Mouse (Mus musculus): ENCODE measurements around the gene Gm36079. TPM values are rescaled to one million over a fixed set of nuclear protein-coding genes. Genes with fewer than 3 reads are reported as not detected.
"Not testable (repeated sequence)": the region's sequence is repeated elsewhere in the genome, so short reads cannot be mapped to it uniquely, and the experiment has no call there.

Gm36079 gene
- total and polyA plus RNA-seq, 3 experiments = not detected

- not testable (repeated sequence) for H3K79me2 ChIP-seq (ENCODE audit: control insufficient read depth, insufficient read depth, low read length, poor library complexity); H3K27ac ChIP-seq (ENCODE audit: control insufficient read depth, low read depth, low read length); H3K9ac ChIP-seq (ENCODE audit: control insufficient read depth, low read depth, low read length, poor library complexity, severe bottlenecking); H3K36me3 ChIP-seq (ENCODE audit: control insufficient read depth in 1 of 2, insufficient read depth in 2 of 2, low read length in 2 of 2); H3K4me3 ChIP-seq (ENCODE audit: control insufficient read depth in 1 of 2, insufficient read depth in 1 of 2, low read depth in 2 of 2, low read length in 2 of 2); DNase-seq (ENCODE audit: low read depth, low spot score); H3K4me1 ChIP-seq (ENCODE audit: control insufficient read depth in 1 of 2, insufficient read depth in 2 of 2, low read length in 2 of 2); H3K9me3 ChIP-seq (replicated peaks; ENCODE audit: insufficient read depth, low read length); H3K27me3 ChIP-seq (ENCODE audit: control insufficient read depth in 1 of 2, insufficient read depth in 2 of 2, low read length in 2 of 2)
Measured at GRCm38 (mm10) chr13:119991917-119992496, 34.8 kb downstream of the Gm36079 start.

GRCm38 (mm10) chr13:119991264-119991663 lies 35.5 kb downstream of the Gm36079 start:
- H3K36me3 ChIP-seq (ENCODE audit: control insufficient read depth in 1 of 2, insufficient read depth in 2 of 2, low read length in 2 of 2); DNase-seq (ENCODE audit: low read depth, low spot score); H3K27ac ChIP-seq (ENCODE audit: control insufficient read depth, low read depth, low read length); H3K27me3 ChIP-seq (ENCODE audit: control insufficient read depth in 1 of 2, insufficient read depth in 2 of 2, low read length in 2 of 2); H3K79me2 ChIP-seq (ENCODE audit: control insufficient read depth, insufficient read depth, low read length, poor library complexity); H3K4me3 ChIP-seq (ENCODE audit: control insufficient read depth in 1 of 2, insufficient read depth in 1 of 2, low read depth in 2 of 2, low read length in 2 of 2); H3K9ac ChIP-seq (ENCODE audit: control insufficient read depth, low read depth, low read length, poor library complexity, severe bottlenecking); H3K4me1 ChIP-seq (ENCODE audit: control insufficient read depth in 1 of 2, insufficient read depth in 2 of 2, low read length in 2 of 2); H3K9me3 ChIP-seq (replicated peaks; ENCODE audit: insufficient read depth, low read length): not testable (repeated sequence)

Other genes with a start within 250 kb of the Gm36079 start
- 40.3 and 45.6 TPM in 2 replicates for gene Zfp131, start 236.1 kb downstream of the Gm36079 start, total RNA-seq (2012; rRNA removed)
- 100 to 1,000 TPM; 152 to 250 TPM for gene Zfp131, start 236.1 kb downstream of the Gm36079 start, polyA plus RNA-seq (2012; ENCODE audit: insufficient read depth in 1 of 2, insufficient read length in 2 of 2, low read depth in 1 of 2, low replicate concordance in 2 of 2, missing spikeins in 1 of 2)
- not detected in 2 replicates for gene AF067063, start 196.8 kb downstream of the Gm36079 start, total RNA-seq (2012; rRNA removed)
- not detected for gene AF067063, start 196.8 kb downstream of the Gm36079 start, polyA plus RNA-seq (2012; ENCODE audit: insufficient read depth in 1 of 2, insufficient read length in 2 of 2, low read depth in 1 of 2, low replicate concordance in 2 of 2, missing spikeins in 1 of 2)
- not detected in 2 replicates for gene D13Ertd608e, start 191.0 kb downstream of the Gm36079 start, total RNA-seq (2012; rRNA removed)
- gene D13Ertd608e, start 191.0 kb downstream of the Gm36079 start, polyA plus RNA-seq (2012; ENCODE audit: insufficient read depth in 1 of 2, insufficient read length in 2 of 2, low read depth in 1 of 2, low replicate concordance in 2 of 2, missing spikeins in 1 of 2) = not detected
- gene Tcstv1, start 132.2 kb downstream of the Gm36079 start, total RNA-seq (2012; rRNA removed) = not detected in 2 replicates
- gene Tcstv1, start 132.2 kb downstream of the Gm36079 start, polyA plus RNA-seq (2012; ENCODE audit: insufficient read depth in 1 of 2, insufficient read length in 2 of 2, low read depth in 1 of 2, low replicate concordance in 2 of 2, missing spikeins in 1 of 2) = not detected
- gene Gm21761, start 97.7 kb downstream of the Gm36079 start, total RNA-seq (2012; rRNA removed) = not detected in 2 replicates
- not detected for gene Gm21761, start 97.7 kb downstream of the Gm36079 start, polyA plus RNA-seq (2012; ENCODE audit: insufficient read depth in 1 of 2, insufficient read length in 2 of 2, low read depth in 1 of 2, low replicate concordance in 2 of 2, missing spikeins in 1 of 2)
- not detected in 2 replicates for gene B020031M17Rik, start 76.2 kb downstream of the Gm36079 start, total RNA-seq (2012; rRNA removed)
- not detected for gene B020031M17Rik, start 76.2 kb downstream of the Gm36079 start, polyA plus RNA-seq (2012; ENCODE audit: insufficient read depth in 1 of 2, insufficient read length in 2 of 2, low read depth in 1 of 2, low replicate concordance in 2 of 2, missing spikeins in 1 of 2)
- not detected in 2 replicates for gene Gm21188, start 25.2 kb upstream of the Gm36079 start, total RNA-seq (2012; rRNA removed)
- not detected for gene Gm21188, start 25.2 kb upstream of the Gm36079 start, polyA plus RNA-seq (2012; ENCODE audit: insufficient read depth in 1 of 2, insufficient read length in 2 of 2, low read depth in 1 of 2, low replicate concordance in 2 of 2, missing spikeins in 1 of 2)
- gene Gm20767, start 113.2 kb upstream of the Gm36079 start, total RNA-seq (2012; rRNA removed) = not detected in 2 replicates
- gene Gm20767, start 113.2 kb upstream of the Gm36079 start, polyA plus RNA-seq (2012; ENCODE audit: insufficient read depth in 1 of 2, insufficient read length in 2 of 2, low read depth in 1 of 2, low replicate concordance in 2 of 2, missing spikeins in 1 of 2) = not detected
- gene Gm21818, start 145.4 kb upstream of the Gm36079 start, total RNA-seq (2012; rRNA removed) = not detected in 2 replicates
- gene Gm21818, start 145.4 kb upstream of the Gm36079 start, polyA plus RNA-seq (2012; ENCODE audit: insufficient read depth in 1 of 2, insufficient read length in 2 of 2, low read depth in 1 of 2, low replicate concordance in 2 of 2, missing spikeins in 1 of 2) = not detected
- not detected in 2 replicates for gene Gm21762, start 188.9 kb upstream of the Gm36079 start, total RNA-seq (2012; rRNA removed)
- gene Gm21762, start 188.9 kb upstream of the Gm36079 start, polyA plus RNA-seq (2012; ENCODE audit: insufficient read depth in 1 of 2, insufficient read length in 2 of 2, low read depth in 1 of 2, low replicate concordance in 2 of 2, missing spikeins in 1 of 2) = not detected
- not detected in 2 replicates for gene Gm21731, start 212.1 kb upstream of the Gm36079 start, total RNA-seq (2012; rRNA removed)
- not detected for gene Gm21731, start 212.1 kb upstream of the Gm36079 start, polyA plus RNA-seq (2012; ENCODE audit: insufficient read depth in 1 of 2, insufficient read length in 2 of 2, low read depth in 1 of 2, low replicate concordance in 2 of 2, missing spikeins in 1 of 2)
- not detected in 2 replicates for gene AF067061, start 236.1 kb upstream of the Gm36079 start, total RNA-seq (2012; rRNA removed)
- gene AF067061, start 236.1 kb upstream of the Gm36079 start, polyA plus RNA-seq (2012; ENCODE audit: insufficient read depth in 1 of 2, insufficient read length in 2 of 2, low read depth in 1 of 2, low replicate concordance in 2 of 2, missing spikeins in 1 of 2) = not detected

Data from MEL (cell line).